Mouse (Mus musculus) C2C12 (cell line): ENCODE results near the gene Hoxd3.

Experiments used
- CEBPB ChIP-seq: IDR thresholded peaks from one replicate; pipeline ENCODE4 v1.6.1; 2011; ENCODE audit warnings: low read depth, mild to moderate bottlenecking, control low read depth, moderate library complexity
- CTCF ChIP-seq: IDR thresholded peaks from one replicate; pipeline ENCODE4 v1.5.1; 2011; ENCODE audit not compliant: control insufficient read depth, insufficient read depth, insufficient read length
- MAX ChIP-seq: IDR thresholded peaks from one replicate; pipeline ENCODE4 v1.6.1; 2011; ENCODE audit warnings: mild to moderate bottlenecking, control low read depth
- MYOD1 ChIP-seq: IDR thresholded peaks from one replicate; pipeline ENCODE4 v1.6.1; 2011; ENCODE audit warnings: low read depth; ENCODE audit not compliant: control insufficient read depth, insufficient read length
- MYOG ChIP-seq: IDR thresholded peaks from one replicate; pipeline ENCODE4 v1.6.1; 2011; ENCODE audit not compliant: control insufficient read depth, insufficient read length; ENCODE audit errors: extremely low read depth
- USF1 ChIP-seq: IDR thresholded peaks from one replicate; pipeline ENCODE4 v1.6.1; 2011; ENCODE audit warnings: low read depth, mild to moderate bottlenecking, control low read depth, moderate library complexity

DNA sequence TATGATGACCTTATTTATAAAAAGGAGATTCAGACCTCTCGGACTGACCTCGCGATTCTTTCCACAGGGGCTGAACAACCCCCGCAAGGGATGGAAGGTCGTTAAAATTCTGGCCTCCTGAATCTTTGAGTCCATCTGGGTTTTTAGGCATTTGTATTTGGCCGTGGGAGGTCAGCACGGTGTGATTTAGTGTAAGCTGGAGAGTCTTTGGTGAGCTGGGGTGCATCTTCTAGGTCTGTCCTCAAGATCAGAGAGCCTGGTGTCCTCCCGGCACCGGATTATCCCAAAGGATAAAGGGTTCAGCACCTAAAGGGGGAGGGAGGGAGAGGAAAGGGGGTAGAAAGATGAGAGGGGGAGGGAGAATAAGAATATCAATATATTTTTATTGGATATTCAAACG, 8.4 kb upstream of the Hoxd3 start:
- no peak for TF ChIP-seq CTCF
- no peak for TF ChIP-seq USF1
- no peak for TF ChIP-seq MYOG
- no peak for TF ChIP-seq MYOD1
- no peak for TF ChIP-seq CEBPB
- no peak for TF ChIP-seq MAX
